Mouse (Mus musculus): ENCODE data around the gene Zfp992.
"Not testable (repeated sequence)": the region's sequence is repeated elsewhere in the genome, so short reads cannot be mapped to it uniquely, and the experiment has no call there.

The Zfp992 gene

DNA sequence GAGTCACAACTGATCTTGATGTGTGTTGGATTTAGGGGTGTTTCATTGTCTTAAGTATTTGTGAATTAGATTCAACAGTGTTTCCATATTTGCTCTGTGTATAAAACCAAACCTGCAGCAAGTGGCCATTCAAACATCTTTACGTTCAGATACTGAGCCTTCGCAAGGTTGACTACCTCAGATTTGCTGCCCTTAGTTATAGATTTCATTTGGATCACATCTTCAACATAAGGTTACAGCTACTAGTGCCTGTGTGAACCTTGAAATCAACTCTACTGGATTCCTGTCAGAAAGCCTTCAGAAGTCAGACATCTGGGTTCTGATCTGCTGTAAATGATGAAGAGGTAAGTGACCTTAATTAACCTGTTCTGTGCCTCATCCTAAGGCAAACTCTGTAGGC is 27.4 kb downstream of the Zfp992 start:
- not testable (repeated sequence) for DNase-seq

DNA sequence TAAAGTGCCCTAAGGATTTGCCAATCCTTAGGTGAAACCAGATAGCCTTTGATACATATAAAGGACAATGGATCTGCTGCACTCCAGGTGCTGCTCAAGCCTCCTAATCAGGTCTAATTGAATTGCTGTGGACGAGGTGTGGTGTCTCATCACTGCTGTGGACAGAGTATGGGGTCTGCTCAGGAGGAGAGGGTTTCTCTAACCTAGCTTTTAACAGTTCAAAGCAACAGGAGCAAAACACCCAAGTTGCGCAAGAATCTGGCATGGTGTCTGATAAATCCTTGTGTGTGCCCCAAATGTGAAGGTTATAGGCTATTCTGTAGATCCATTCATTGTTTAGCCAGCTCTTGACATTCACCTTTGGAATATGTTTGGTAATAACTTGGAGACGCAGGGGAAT is 28.1 kb downstream of the Zfp992 start:
- not testable (repeated sequence) for DNase-seq

DNA sequence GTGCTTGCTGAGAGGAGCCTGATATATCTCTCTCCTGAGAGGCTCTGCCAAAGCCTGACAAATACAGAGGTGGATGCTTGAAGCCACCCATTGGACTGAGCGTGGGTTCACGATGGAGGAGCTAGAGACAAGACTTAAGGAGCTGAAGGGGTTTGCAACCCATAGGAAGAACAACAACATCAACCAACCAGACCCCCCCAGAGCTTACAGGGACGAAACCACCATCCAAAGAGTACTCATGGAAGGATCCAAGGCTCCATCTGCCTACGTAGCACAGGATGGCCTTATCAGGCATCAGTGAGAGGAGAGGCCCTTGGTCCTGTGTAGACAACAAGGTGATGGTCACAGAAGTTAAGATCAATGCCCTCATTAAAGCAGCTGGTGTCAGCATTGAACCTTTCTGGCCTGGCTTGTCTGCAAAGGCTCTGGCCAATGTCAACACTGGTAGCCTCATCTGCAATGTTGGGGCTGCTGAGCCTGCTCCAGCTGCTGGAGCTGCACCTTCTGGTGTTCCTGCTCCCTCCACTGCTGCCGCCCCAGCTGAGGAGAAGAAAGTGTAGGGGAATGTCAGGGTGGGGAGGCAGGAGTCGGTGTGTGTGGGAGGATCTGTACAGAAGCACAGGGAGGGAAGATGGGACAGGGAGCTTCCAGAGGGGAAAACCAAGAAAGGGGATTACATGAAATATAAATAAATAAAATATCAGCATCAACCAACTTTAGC is 31.7 kb downstream of the Zfp992 start:
- DNase-seq, result not testable (repeated sequence)

DNA sequence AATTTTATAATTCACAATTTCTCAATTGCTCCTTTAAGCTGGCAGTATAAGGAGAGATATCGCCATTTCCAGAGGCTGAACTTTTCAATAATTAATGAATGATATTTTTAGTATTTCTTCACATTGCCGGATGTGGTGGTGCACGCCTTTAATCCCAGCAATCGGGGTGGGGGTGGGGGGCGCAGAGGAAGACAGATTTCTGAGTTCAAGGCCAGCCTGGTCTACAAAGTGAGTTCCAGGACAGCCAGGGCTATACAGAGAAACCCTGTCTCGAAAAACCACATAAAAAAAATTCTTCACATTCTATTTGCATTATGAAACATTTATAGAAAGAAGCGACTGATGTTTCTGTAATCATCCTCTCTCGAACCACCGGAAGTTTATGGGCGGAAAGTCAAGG is 33.7 kb downstream of the Zfp992 start:
- not testable (repeated sequence) for DNase-seq

DNA sequence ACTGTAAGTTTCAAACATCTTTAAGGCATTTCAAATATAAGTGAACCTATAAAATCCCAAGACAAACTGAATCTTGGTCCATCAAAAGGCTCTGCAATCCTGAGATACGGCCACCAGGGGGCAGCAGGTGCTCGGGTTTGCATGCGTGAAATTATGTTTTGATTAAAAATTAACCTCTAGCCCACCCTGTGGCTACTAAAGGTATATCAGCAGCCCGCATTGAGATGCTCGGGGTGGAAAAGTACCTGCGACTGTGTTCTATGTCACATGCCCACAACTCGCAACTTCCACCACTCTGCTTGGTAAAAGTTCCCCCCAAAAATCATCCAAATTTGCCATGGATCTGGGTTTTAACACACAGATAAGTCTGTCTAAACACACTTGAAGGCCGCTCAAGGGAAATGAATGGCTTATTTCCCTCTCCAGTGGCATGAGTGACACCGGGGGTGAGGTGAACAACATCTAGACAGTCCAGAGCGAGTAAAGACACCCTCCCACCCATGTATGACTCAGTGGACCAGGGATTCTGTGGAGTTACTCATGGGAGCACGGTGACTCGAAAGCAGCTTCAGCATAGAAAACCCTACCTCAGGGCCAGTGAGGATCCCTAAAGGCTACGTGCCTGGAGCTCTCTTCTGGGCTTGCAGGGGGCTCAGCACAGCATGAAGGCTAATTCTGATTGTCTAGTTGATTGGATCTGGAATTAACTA is 34.9 kb downstream of the Zfp992 start:
- DNase-seq, result not testable (repeated sequence)

DNA sequence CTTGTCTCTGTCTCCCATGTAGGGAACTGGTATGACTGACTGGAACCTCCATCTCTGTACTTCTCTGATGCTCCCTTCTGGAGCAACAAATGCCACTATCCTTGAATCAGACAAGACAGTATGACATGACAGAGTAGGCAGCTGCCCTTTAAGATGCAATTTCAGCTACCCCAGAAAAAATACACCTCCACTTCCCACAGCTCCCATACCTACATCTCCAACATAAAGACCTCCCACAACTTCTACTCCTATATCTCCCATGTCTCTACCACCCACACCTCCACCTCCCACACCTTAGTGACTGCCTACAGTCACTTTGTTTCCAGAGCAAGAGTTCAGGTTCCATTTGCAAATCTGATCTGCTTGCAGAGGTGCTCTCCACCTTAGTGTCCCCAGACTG is 35.9 kb downstream of the Zfp992 start:
- DNase-seq, result not testable (repeated sequence)

DNA sequence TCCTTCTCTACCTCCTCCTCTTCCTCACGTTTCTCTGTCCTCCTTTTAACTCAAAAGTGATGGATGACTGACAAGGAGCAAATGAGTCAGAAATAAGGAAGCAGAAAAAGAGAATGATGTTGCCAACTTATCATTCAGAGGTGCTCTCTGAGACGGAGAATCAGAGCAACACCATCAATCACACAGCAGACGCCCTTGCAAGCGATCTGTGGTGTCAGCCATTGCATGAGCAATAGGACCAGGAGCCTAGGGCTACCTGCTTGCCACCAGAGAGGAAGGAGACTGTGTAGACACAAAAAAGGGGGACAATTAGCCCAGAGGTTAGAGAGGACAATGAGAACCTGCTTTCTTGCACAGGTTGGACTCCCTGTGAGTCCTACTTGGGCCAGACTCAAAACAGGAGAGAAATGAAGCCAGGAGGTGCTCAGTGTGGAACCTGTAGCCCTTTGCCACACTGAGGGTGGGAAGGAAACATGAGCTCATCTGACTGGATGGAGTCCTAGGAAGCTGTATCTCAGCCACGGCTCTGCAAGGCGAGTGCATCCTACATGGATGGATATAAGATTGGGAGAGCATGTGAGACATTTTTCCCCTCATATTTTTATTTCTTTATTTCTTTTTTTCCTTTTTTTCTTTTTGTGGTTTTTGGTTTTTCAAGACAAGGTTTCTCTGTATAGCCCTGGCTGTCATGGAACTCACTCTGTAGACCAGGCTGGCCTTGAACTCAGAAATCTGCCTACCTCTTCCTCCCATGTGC is 36.5 kb downstream of the Zfp992 start:
- DNase-seq, result not testable (repeated sequence)

DNA sequence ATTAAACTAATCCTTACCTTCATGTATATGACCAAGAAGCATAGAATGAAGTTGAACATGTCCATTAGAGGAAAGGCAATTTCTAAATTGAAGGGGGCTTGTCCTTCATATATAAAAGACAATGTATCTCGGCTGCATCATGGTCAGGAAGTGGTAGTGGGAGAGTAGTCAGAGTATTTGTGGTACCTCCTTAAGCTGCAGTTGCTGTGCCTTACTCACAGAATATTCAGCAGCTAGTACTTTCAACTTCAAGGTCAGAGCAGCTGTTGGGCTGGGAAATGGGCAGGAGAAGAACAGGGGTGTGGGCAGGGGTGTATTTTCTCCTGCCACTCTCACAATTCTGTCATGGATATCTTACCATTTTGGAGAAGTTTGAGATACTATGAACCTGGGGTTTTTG is 37.9 kb downstream of the Zfp992 start:
- not testable (repeated sequence) for DNase-seq

DNA sequence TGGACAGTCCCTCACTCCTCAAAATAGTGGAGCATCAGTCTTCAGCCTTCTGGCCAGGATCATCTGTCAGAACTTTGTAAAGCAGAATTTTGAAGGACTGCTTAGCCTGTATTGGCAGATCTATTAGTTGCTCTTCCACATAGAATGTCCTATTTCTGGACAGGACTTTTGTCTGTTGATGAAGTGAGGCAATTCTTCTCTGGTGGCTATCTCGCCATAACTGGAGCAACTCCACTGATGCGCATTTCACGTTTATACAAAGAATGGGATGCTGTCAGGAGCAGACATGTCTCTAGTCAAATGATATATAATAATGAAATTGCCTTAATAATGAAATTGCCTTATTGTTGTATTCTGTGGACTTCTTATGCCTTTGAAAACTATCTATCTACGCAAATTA is 40.4 kb downstream of the Zfp992 start:
- DNase-seq, result not testable (repeated sequence)

DNA sequence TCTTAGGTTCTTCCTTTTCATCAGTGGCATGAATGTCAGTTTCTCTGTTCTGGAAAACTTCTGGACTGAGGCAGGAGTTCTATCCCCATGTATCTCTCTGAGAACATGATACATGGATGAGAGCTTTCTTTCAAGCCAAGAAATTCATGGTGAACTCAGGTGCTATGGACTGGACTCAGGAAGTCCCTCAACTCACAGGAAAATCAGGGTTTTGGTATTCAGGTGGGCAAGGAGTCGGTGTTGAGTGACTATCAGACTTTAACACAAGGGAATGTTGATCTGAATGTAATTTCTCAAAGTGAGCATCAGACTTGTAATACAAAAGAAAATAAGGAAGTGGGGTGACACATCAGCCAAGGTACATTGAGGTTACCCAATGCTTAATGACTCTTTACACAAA is 43.2 kb downstream of the Zfp992 start:
- DNase-seq, result not testable (repeated sequence)

DNA sequence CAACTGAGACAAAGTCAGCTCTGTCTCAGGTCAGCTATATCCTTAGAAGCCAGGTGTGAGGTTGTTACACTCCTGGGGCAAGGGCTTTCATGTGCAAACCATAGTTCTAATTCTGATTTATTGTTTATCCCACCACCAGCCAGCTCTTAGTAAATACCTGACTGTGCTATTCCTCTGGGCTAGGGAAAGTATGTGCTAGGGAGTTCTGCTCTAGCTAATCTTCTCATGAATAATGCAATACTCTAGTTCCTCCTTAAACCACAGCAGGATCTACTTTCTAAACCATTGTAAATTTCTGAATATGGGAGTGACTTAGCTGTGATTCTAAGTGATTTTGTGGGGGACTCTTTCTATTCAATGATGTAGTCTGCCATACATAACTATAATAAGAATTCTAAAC is 43.6 kb downstream of the Zfp992 start:
- no peak for DNase-seq

DNA sequence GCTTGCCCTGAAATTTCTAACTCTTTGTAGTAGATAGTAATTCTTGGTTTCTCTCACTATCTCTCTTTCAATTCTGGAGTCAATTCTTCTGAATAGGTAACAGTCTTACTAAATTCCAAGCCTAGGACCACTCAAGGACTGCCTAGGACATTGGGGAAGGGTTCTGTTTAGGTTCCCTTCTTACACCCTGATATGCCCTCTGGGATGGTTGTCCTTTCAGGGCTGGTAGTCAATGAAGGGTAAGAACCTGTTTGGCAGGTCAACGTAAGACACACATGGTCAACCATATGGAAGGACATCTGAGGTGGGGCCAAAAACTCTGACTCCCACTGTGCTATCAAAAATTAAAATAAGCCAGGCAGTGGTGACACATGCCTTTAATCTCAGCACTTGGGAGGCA is 44.0 kb downstream of the Zfp992 start:
- no peak for DNase-seq

DNA sequence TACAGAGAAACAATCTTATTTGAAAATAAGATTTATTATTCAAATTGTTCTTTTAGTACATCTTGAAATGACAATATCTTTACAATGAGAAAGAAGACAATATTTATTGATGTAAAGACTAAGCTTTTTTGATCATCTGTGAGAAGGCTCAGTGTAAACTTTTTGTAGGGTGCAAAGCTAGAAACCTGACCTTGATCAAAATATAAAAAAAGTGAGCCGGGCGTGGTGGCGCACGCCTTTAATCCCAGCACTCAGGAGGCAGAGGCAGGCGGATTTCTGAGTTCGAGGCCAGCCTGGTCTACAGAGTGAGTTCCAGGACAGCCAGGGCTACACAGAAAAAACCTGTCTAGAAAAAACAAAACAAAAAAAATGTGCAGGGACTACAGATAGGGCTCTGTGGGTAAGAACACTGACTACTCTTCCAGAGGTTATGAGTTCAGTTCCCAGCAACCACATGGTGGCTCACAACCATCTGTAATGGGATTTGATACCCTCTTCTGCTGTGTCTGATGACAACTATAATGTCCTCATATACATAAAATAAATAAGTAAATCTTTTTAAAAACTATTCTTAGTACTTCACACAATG is 44.6 kb downstream of the Zfp992 start:
- DNase-seq, result not testable (repeated sequence)

DNA sequence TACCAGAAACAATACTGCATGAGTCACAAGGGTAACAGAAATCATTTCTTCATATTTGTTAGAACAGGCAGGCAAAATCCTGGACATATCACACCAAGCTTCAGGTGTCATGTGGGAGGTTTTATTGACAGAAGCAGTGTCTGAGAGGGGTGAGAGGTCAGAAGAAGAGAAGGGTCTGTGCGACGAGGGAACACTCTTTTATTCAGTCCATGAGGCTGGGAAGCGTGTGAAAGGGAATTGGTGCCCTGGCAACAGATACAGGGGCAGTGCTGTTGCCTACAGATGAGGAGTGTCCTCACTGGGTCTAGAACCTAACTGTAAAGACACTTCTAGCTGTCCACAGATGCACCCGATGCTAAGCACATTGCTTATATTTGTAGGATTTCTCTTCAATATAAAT is 46.2 kb downstream of the Zfp992 start:
- no peak for DNase-seq

DNA sequence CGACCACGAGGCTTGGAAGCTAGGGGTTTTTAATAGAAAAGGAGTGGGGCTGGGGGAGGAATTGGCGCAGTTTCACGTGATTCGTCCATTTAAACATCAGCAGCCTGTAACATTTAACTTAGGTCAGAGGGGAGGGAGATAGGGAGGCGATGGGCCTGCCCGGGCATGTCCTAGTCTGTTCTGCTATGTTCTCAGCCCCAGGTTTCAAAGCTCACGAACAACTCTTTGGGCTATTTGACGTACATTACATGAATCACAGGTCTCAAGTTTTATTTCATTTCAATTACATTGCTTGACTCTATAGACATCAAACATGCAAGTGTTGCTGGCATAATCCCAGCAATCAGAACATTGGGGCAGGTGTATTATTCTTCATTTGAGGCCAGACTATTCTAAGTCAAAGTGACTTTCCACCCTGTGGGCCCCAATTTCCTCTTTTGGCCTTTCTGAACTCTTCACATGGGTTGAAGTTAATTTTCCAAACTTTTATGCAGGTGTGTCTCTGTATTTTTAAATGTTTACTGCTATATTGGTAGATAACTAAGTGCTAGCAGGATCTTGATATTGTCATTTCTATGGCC is 49.0 kb downstream of the Zfp992 start:
- not testable (repeated sequence) for DNase-seq

DNA sequence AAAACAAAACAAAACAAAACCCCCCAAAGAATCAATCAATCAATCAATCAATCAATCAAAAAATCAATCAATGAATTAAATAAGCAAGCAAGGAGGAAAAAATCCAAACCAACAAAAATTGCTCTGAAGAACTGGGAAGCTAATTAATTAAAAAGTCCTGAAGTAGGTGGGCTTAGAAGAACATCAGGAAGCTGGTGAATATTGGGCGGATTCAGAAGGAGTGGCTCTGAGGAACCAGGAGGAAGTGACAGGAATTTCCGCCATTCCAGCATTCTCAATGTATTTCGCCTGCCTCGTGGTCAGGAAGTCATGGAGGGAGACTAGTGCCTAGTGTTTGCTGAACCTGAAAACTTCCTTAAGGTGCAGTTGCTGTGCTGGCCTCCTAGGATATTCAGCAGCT is 52.9 kb downstream of the Zfp992 start, which contains the start of gene Zfp981:
Gene Zfp981, plus strand, starts transcription at position 301 of the 400 bp plus-strand sequence.
- not testable (repeated sequence) for DNase-seq

DNA sequence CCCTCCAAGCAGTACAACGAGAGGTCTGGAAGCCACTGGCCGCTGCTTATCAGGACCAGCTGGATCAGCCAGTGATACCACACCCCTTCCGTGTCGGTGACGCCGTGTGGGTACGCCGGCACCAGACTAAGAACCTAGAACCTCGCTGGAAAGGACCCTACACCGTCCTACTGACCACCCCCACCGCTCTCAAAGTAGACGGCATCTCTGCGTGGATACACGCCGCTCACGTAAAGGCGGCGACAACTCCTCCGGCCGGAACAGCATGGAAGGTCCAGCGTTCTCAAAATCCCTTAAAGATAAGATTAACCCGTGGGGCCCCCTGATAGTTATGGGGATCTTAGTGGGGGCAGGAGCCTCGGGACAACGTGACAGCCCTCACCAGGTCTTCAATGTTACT is 60.2 kb downstream of the Zfp992 start:
- DNase-seq, result not testable (repeated sequence)

DNA sequence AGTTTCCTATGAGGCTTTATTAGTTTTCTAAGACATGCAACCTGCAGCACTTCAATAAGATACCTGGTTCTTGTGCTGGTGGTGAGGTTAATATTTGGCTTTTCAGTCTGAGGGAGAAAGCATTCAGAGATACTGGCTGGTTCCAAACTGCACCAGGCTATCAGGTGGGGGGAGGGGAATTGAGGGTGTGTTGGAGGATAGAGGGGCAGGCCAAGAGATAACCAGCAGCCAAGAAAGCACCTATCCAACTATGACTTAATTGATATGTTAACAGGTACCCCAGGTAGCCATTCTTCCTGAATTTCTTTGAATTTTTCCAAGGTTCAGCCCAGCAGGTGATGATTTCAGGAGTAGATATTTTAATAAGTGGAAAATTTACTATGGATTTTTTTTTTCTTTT is 63.0 kb downstream of the Zfp992 start:
- DNase-seq, result not testable (repeated sequence)

DNA sequence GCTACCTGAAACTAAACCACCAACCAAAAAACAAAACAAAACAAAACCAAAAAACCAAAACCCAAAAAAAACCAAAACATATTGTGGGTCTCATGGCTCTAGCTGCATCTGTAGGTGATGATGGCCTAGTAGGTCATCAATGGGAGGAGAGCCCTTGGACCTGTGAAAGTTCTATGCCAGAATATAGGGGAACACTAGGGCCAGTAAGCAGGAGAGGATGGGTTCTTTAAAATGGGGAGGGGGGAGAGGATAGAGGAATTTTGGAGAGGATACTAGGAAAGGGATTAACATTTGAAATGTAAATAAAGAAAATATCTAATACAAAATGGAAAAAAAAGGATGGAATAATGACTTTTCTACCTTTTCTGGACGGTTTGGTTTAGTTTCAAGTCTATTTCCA is 67.7 kb downstream of the Zfp992 start:
- DNase-seq, result no peak

DNA sequence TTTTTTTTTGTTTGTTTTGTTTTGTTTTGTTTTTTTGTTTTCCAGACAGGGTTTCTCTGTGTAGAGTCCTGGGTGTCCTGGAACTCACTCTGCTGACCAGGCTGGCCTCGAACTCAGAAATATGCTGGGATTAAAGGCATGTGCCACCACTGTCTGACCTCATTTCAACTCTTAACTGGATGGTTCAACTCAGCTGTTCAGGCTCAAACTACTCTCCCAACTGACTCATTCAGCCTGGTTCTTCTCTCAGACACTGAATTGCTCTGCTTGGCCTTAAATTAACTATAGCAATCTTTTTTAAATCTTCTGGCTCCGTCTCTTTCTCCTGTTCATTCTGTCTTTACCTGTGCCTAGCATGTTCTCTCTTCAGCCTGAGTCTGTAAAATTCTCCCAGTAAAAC is 68.3 kb downstream of the Zfp992 start:
- DNase-seq, result not testable (repeated sequence)
